Mouse (Mus musculus) midbrain, postnatal 0 days (tissue): Measurements from ENCODE around the gene Arfip1. TPM values are rescaled to one million over a fixed set of nuclear protein-coding genes. Genes with fewer than 3 reads are reported as not detected.
A peak's percentile ranks its signal among the peaks of the same experiment; 100 is the strongest.

Experiments
- ATAC-seq: fragments of 200-750 bp; cut with Nextera tagmentation; 2 replicates; pipeline ENCODE4 v1.8.0; 2017; ENCODE audit warnings: moderate number of reproducible peaks, mild to moderate bottlenecking, moderate TSS enrichment, moderate library complexity; ENCODE audit not compliant: low FRiP score
- DNase-seq: peaks from one replicate; pipeline ENCODE4 v3.0.0-alpha.2; 2015; ENCODE audit warnings: low spot score
- H3K27ac ChIP-seq: fragments of 300-500 bp; sonication (generic); 2 replicates; pipeline ENCODE4 v1.5.1; 2014; ENCODE audit warnings: low read depth, mild to moderate bottlenecking, low read length, mixed read lengths
- H3K27me3 ChIP-seq: fragments of 300-500 bp; sonication (generic); 2 replicates; pipeline ENCODE4 v1.6.1; 2014; ENCODE audit warnings: low read length, control low read depth, mixed read lengths; ENCODE audit not compliant: insufficient read depth
- H3K36me3 ChIP-seq: fragments of 300-500 bp; sonication (generic); 2 replicates; pipeline ENCODE4 v1.6.1; 2014; ENCODE audit warnings: low read length, control low read depth, mixed read lengths; ENCODE audit not compliant: insufficient read depth
- H3K4me1 ChIP-seq: fragments of 300-500 bp; sonication (generic); 2 replicates; pipeline ENCODE4 v1.6.1; 2014; ENCODE audit warnings: mild to moderate bottlenecking, control low read depth, antibody characterized with exemption, low read length, mixed read lengths; ENCODE audit not compliant: insufficient read depth
- H3K4me2 ChIP-seq: fragments of 300-500 bp; sonication (generic); 2 replicates; pipeline ENCODE4 v1.6.1; 2014; ENCODE audit warnings: low read depth, mild to moderate bottlenecking, low read length, mixed read lengths; ENCODE audit not compliant: poor library complexity, severe bottlenecking
- H3K4me3 ChIP-seq: fragments of 300-500 bp; sonication (generic); 2 replicates; pipeline ENCODE4 v1.5.1; 2014; ENCODE audit warnings: low read depth, mild to moderate bottlenecking, low read length, moderate library complexity
- H3K9ac ChIP-seq: fragments of 300-500 bp; sonication (generic); replicated peaks from 2 replicates; pipeline ENCODE4 v1.6.1; 2014; ENCODE audit warnings: mild to moderate bottlenecking, low read length, moderate library complexity, mixed read lengths; ENCODE audit not compliant: poor library complexity, severe bottlenecking
- H3K9me3 ChIP-seq: fragments of 300-500 bp; sonication (generic); 2 replicates; pipeline ENCODE4 v1.6.1; 2016; ENCODE audit warnings: low read length, control low read depth
- CTCF ChIP-seq: IDR thresholded peaks from 2 replicates; pipeline ENCODE4 v1.5.1; 2016; ENCODE audit warnings: antibody characterized with exemption, mild to moderate bottlenecking
- WGBS: fragments of 180-500 bp; shearing (Covaris S2); extraction: QIAGEN DNeasy Blood & Tissue Kit; methylation state at CpG from one replicate; pipeline ENCODE4 v1.1.7; 2014; 5-methylcytosine and 5-hydroxymethylcytosine counted together
- polyA plus RNA-seq: library from polyadenylated mRNA; unstranded; fragments of >200 nt; fragmentation: Nextera tagmentation; extraction: Ambion mirVana; gene quantifications from 2 replicates; pipeline ENCODE4 v1.2.1, GENCODE M21; 2015
- total RNA-seq: library from RNA; depleted of rRNA; stranded (reverse); fragments of >200 nt; gene quantifications from 2 replicates; pipeline ENCODE4 v1.2.3, GENCODE M21; 2014

Gene Arfip1
- total and polyA plus RNA-seq, 2 experiments from 2014 or later: 20.2 to 21.2 TPM

DNA sequence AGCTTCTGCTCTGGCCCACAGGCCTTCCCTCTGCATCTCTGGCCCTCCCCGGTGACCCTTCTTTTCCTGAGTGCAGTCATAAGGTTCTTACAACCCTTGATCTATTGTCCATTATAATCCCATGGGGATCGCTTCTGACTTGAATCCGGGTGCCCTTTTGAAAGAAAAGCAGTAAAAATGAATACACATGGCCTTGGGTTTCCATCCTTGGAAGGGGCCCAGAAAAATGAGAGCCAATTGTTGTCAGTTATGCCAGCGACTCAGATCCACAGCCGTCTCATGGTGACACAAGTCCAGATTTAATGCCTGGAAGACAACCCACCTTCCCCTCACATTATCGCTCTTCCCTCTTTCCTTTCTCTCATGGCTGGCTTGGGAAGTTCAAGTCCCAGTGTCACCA is 100.3 kb downstream of the Arfip1 start:
- TF ChIP-seq CTCF: no peak
- ATAC-seq (no peak), DNase-seq (no peak)
- no peak overlapping the region for H3K4me3 ChIP-seq
- no peaks in the 10 kb centered on the region for H3K9me3 ChIP-seq
- H3K4me2 ChIP-seq: no peak overlapping the region
- H3K4me1 ChIP-seq: peaks cover 12% of the 10 kb centered on the region; the same call in 1 of the 2 replicates
- H3K27ac ChIP-seq: no peak overlapping the region
- no peak overlapping the region for H3K9ac ChIP-seq
- 61% methylated on average over 6 of the region's 6 CpGs for WGBS
- H3K27me3 ChIP-seq: 0 out of 2 replicates have a peak, but pooled peaks cover 9% of the 10 kb centered on the region
- no peaks in the 10 kb centered on the region for H3K36me3 ChIP-seq

DNA sequence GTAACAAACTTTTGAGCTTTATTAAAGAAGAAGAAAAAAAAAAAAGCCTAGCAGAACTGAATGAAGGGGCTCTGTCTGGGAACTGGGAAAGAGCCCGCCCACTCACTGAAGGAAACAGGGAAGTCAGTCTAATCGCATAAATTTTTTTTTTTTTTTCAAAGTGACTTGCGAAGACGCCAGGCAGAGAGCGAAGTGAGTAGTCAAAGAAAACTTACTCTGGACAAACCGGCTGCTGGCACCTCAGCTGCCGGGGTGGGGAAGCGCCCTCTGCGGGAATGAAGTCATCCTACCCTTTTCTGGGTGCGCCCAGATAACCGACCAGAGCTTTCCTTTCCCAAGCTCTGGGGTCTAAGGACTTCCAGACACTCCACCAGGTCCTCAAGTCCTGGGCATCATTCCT is 101.3 kb downstream of the Arfip1 start:
- ATAC-seq: no peak
- Histone ChIP-seq H3K27ac (no peak overlapping the region), H3K36me3 (no peaks in the 10 kb centered on the region), H3K9me3 (no peaks in the 10 kb centered on the region), H3K4me2 (peak overlapping the region; percentile 94), H3K9ac (no peak overlapping the region), H3K27me3 (0 out of 2 replicates have a peak, but pooled peaks cover 9% of the 10 kb centered on the region), H3K4me3 (peak overlapping the region; percentile 71), H3K4me1 (peaks cover 12% of the 10 kb centered on the region; the same call in 1 of the 2 replicates)
- WGBS: 8% methylated on average over 11 of the region's 11 CpGs
- peak; percentile 60 for TF ChIP-seq CTCF
- peak; percentile 47 for DNase-seq

DNA sequence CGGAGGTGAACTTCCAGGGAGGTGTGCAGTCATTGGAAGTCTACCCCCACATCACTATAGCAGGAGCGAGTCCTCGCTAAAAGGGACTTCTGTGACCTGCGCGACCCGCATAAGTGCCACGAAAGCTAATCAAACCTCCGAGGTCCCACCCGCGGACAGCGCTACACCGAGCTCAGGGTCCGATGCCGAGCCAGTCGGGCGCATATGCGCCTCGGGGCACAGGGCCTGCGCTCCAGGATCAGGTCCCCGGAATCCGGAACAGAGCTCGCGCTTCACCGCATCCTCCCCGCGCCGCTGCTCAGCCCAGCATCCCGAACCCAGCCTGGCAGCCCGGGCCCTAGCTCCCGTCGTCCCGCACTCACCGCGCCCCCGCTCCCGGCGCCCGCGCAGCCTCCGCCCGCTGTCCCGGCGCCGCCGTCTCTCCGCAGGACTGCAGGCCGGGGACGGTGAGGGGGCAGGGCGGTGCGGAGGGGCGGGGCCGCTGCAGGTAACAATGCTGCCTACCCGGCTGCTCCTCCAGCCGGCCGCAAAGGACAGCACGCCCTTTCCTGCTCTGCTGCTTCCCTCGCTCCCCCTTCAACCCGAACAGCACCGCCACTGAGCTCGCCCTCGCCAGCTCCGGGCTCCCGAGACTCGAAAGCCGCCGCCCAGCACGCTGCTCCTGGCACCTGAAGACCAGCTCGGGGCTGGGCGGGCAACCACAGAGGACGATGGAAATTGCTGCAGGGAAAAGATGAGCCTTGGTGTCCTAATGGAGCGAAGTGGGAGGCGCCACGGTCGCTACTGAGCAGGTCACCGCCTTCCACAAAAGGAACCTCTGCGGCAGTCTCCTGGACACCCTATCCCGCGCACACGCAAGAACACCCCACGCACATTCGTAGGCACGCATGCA is 102.2 kb downstream of the Arfip1 start, which contains the start of gene Fhdc1:
TSS of gene Fhdc1 (minus strand) at position 424 of the 892 bp plus-strand sequence.
- 0 out of 2 replicates have a peak, but pooled peaks cover 9% of the 10 kb centered on the region for H3K27me3 ChIP-seq
- WGBS: under 1% methylated on average over 79 of the region's 82 CpGs
- H3K27ac ChIP-seq: peak within 1 kb of the TSS; percentile 51; the same call in 1 of the 2 replicates
- H3K9me3 ChIP-seq: no peaks in the 10 kb centered on the region
- H3K4me3 ChIP-seq: peak within 1 kb of the TSS; percentile 71
- DNase-seq: peak; percentile 35
- H3K9ac ChIP-seq: peak within 1 kb of the TSS; percentile 59
- ATAC-seq: peak; percentile 72
- TF ChIP-seq CTCF: peak; percentile 14; the same call in 1 of the 2 replicates
- H3K4me1 ChIP-seq: peaks cover 12% of the 10 kb centered on the region; the same call in 1 of the 2 replicates
- H3K4me2 ChIP-seq: peak within 1 kb of the TSS; percentile 94
- H3K36me3 ChIP-seq: no peaks in the 10 kb centered on the region

DNA sequence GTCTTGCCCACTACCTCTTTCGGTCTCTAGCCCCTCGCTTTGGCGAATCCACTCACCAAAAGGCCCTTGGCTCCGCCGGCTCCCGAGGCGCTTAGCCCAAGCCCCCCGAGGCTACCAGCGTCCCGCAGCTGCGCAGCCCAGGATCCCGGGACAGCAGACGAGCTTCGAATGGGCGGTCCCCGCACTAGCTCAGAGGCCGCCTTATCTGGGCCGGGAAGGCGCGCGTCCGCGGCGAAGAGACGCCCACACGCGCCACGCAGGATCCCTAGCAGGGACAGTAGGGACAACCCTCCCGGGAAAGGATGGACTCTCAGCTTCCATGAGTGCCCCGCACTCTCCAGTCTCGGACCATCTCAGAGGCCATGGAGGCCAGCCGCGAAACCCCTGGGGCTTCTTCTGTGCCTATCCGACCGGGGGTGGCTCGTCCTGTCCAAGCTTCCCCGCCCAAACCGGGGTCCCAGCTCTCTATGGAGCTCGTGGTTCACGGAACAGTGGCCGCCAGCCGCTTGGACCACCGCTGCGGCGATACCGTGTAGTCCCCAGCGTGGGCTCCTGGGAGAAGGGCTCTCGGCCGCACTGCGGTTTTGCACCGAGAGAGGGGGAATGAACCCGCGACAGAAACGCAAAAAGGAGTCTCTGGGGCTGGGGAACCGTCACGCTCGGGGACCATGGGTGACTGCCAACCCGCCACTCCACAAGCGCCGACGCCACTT is 103.0 kb downstream of the Arfip1 start:
- Histone ChIP-seq H3K27me3 (0 out of 2 replicates have a peak, but pooled peaks cover 9% of the 10 kb centered on the region), H3K4me3 (peak overlapping the region; percentile 71), H3K36me3 (no peaks in the 10 kb centered on the region), H3K4me1 (peaks cover 12% of the 10 kb centered on the region; the same call in 1 of the 2 replicates), H3K4me2 (peak overlapping the region; percentile 94), H3K9ac (peak overlapping the region; percentile 59), H3K27ac (no peak overlapping the region), H3K9me3 (no peaks in the 10 kb centered on the region)
- ATAC-seq (peak; percentile 63), DNase-seq (peak; percentile 15)
- under 1% methylated on average over 61 of the region's 61 CpGs for WGBS
- 0 out of 2 replicates have a peak, but pooled peaks have one; percentile 1 for TF ChIP-seq CTCF

DNA sequence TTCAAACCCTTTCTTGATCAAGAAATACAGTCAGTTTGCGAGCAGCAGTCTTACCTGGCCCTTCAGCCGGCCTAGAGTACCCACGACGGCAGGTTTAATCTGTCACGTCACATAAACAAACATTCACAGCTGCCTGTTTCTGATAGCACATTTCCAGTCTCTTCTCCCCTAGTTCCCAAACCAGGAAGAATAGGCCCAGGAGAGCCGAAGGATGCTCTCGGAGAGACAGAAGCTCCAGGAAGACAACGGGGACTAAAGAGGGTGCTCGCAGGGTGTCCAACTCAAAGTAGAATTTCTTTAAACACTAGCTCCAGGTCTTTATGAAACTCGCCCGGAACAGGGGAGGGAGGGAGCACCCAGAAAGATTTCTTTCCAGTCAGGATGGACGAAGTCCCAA is 103.5 kb downstream of the Arfip1 start:
- no peak for TF ChIP-seq CTCF
- Histone ChIP-seq H3K27ac (no peak overlapping the region), H3K36me3 (no peaks in the 10 kb centered on the region), H3K27me3 (0 out of 2 replicates have a peak, but pooled peaks cover 9% of the 10 kb centered on the region), H3K4me2 (peak overlapping the region; percentile 94), H3K4me1 (peaks cover 12% of the 10 kb centered on the region; the same call in 1 of the 2 replicates), H3K9me3 (no peaks in the 10 kb centered on the region), H3K4me3 (peak overlapping the region; percentile 71), H3K9ac (peak overlapping the region; percentile 59; the same call in 1 of the 2 replicates)
- no peak for ATAC-seq
- 11% methylated on average over 12 of the region's 12 CpGs for whole genome bisulfite sequencing
- no peak for DNase-seq
